Mouse (Mus musculus) stomach, embryonic 14.5 days (tissue): ENCODE data around the gene Igf2. TPM values are rescaled to one million over a fixed set of nuclear protein-coding genes. Genes with fewer than 3 reads are reported as not detected.

Experiments used
- ATAC-seq: fragments of 200-750 bp; cut with Nextera tagmentation; 2 replicates; pipeline ENCODE4 v1.8.0; 2017; ENCODE audit warnings: low read depth, moderate TSS enrichment; ENCODE audit not compliant: insufficient number of reproducible peaks, insufficient read depth, low FRiP score
- H3K27ac ChIP-seq: fragments of 300-500 bp; sonication (generic); 2 replicates; pipeline ENCODE4 v1.5.1; 2014; ENCODE audit warnings: mild to moderate bottlenecking, low read length, moderate library complexity, mixed read lengths
- H3K27me3 ChIP-seq: fragments of 300-500 bp; sonication (generic); 2 replicates; pipeline ENCODE4 v1.6.1; 2014; ENCODE audit warnings: low read length, control low read depth, mixed read lengths; ENCODE audit not compliant: control insufficient read depth, insufficient read depth
- H3K36me3 ChIP-seq: fragments of 300-500 bp; sonication (generic); 2 replicates; pipeline ENCODE4 v1.6.1; 2014; ENCODE audit warnings: mild to moderate bottlenecking, control low read depth, low read length, moderate library complexity, mixed read lengths; ENCODE audit not compliant: control insufficient read depth, insufficient read depth
- H3K4me1 ChIP-seq: fragments of 300-500 bp; sonication (generic); 2 replicates; pipeline ENCODE4 v1.6.1; 2014; ENCODE audit warnings: low read length, control low read depth, mixed read lengths; ENCODE audit not compliant: control insufficient read depth, insufficient read depth
- H3K4me2 ChIP-seq: fragments of 300-500 bp; sonication (generic); replicated peaks from 2 replicates; pipeline ENCODE4 v1.6.1; 2014; ENCODE audit warnings: low read depth, low read length, control low read depth
- H3K4me3 ChIP-seq: fragments of 300-500 bp; sonication (generic); 2 replicates; pipeline ENCODE4 v1.5.1; 2014; ENCODE audit warnings: low read depth, low read length, control low read depth
- H3K9ac ChIP-seq: fragments of 300-500 bp; sonication (generic); replicated peaks from 2 replicates; pipeline ENCODE4 v1.6.1; 2014; ENCODE audit warnings: low read depth, mild to moderate bottlenecking, control low read depth, low read length, moderate library complexity, mixed read lengths
- H3K9me3 ChIP-seq: fragments of 300-500 bp; sonication (generic); 2 replicates; pipeline ENCODE4 v1.6.1; 2016; ENCODE audit warnings: low read depth, low read length, control low read depth; ENCODE audit not compliant: control insufficient read depth
- WGBS: fragments of 180-500 bp; shearing (Covaris S2); extraction: QIAGEN DNeasy Blood & Tissue Kit; methylation state at CpG from one replicate; pipeline ENCODE4 v1.1.7; 2014; 5-methylcytosine and 5-hydroxymethylcytosine counted together
- polyA plus RNA-seq: library from polyadenylated mRNA; unstranded; fragments of >200 nt; fragmentation: Nextera tagmentation; extraction: Ambion mirVana; gene quantifications from 2 replicates; pipeline ENCODE4 v1.2.1, GENCODE M21; 2014

Gene Igf2
- polyA plus RNA-seq: 1,256 and 1,341 TPM in 2 replicates

GRCm38 (mm10) chr7:142666659-142667058, at the start of gene Igf2:
TSS of gene Igf2 (minus strand) at chr7:142666816.
- H3K4me1 ChIP-seq: no peaks in the 10 kb centered on the region
- H3K4me2 ChIP-seq: no peak within 1 kb of the TSS
- H3K9me3 ChIP-seq: peaks cover 21% of the 10 kb centered on the region
- no peak within 1 kb of the TSS for H3K27ac ChIP-seq
- H3K9ac ChIP-seq: no peak within 1 kb of the TSS
- 0 out of 2 replicates have a peak, but pooled peaks cover 11% of the 10 kb centered on the region for H3K27me3 ChIP-seq
- ATAC-seq: no peak
- no peak within 1 kb of the TSS for H3K4me3 ChIP-seq
- 74% methylated on average over 2 of the region's 2 CpGs for WGBS
- peaks cover 5% of the 10 kb centered on the region; the same call in 1 of the 2 replicates for H3K36me3 ChIP-seq

GRCm38 (mm10) chr7:142714783-142715498, 48.3 kb upstream of the Igf2 start:
- WGBS: 14% methylated on average over 8 of the region's 8 CpGs
- Histone ChIP-seq H3K4me1 (no peaks in the 10 kb centered on the region), H3K9me3 (no peaks in the 10 kb centered on the region), H3K4me3 (no peak overlapping the region), H3K9ac (no peak overlapping the region), H3K27me3 (no peaks in the 10 kb centered on the region), H3K36me3 (no peaks in the 10 kb centered on the region), H3K4me2 (peak overlapping the region; percentile 39), H3K27ac (no peak overlapping the region)
- no peak for ATAC-seq

GRCm38 (mm10) chr7:142706873-142707272, 40.3 kb upstream of the Igf2 start:
- no peak for ATAC-seq
- H3K27me3 ChIP-seq: no peaks in the 10 kb centered on the region
- no peak overlapping the region for H3K27ac ChIP-seq
- H3K9me3 ChIP-seq: no peaks in the 10 kb centered on the region
- 69% methylated on average over 2 of the region's 2 CpGs for WGBS
- H3K9ac ChIP-seq: no peak overlapping the region
- no peaks in the 10 kb centered on the region for H3K36me3 ChIP-seq
- no peak overlapping the region for H3K4me3 ChIP-seq
- H3K4me2 ChIP-seq: no peak overlapping the region
- no peaks in the 10 kb centered on the region for H3K4me1 ChIP-seq

GRCm38 (mm10) chr7:142699334-142699860, 32.8 kb upstream of the Igf2 start:
- no peaks in the 10 kb centered on the region for H3K4me1 ChIP-seq
- H3K9me3 ChIP-seq: no peaks in the 10 kb centered on the region
- H3K9ac ChIP-seq: no peak overlapping the region
- no peaks in the 10 kb centered on the region for H3K27me3 ChIP-seq
- H3K4me3 ChIP-seq: no peak overlapping the region
- H3K27ac ChIP-seq: no peak overlapping the region
- no peak overlapping the region for H3K4me2 ChIP-seq
- no peaks in the 10 kb centered on the region for H3K36me3 ChIP-seq
- WGBS: 67% methylated on average over 5 of the region's 5 CpGs
- ATAC-seq: no peak

GRCm38 (mm10) chr7:142678611-142679010, 12.0 kb upstream of the Igf2 start:
- no peak for ATAC-seq
- no peak overlapping the region for H3K4me3 ChIP-seq
- H3K27ac ChIP-seq: no peak overlapping the region
- H3K36me3 ChIP-seq: no peaks in the 10 kb centered on the region
- no peaks in the 10 kb centered on the region for H3K27me3 ChIP-seq
- H3K9ac ChIP-seq: no peak overlapping the region
- 82% methylated on average over 3 of the region's 3 CpGs for WGBS
- H3K4me1 ChIP-seq: no peaks in the 10 kb centered on the region
- no peaks in the 10 kb centered on the region for H3K9me3 ChIP-seq
- no peak overlapping the region for H3K4me2 ChIP-seq

GRCm38 (mm10) chr7:142675644-142676043, 9.0 kb upstream of the Igf2 start:
- H3K4me1 ChIP-seq: no peaks in the 10 kb centered on the region
- no peaks in the 10 kb centered on the region for H3K36me3 ChIP-seq
- no peaks in the 10 kb centered on the region for H3K27me3 ChIP-seq
- H3K9me3 ChIP-seq: peaks cover 6% of the 10 kb centered on the region; the same call in 1 of the 2 replicates
- 3% methylated on average over 3 of the region's 3 CpGs for WGBS
- no peak overlapping the region for H3K4me2 ChIP-seq
- H3K9ac ChIP-seq: no peak overlapping the region
- no peak for ATAC-seq
- no peak overlapping the region for H3K27ac ChIP-seq
- no peak overlapping the region for H3K4me3 ChIP-seq

GRCm38 (mm10) chr7:142675141-142675540, 8.5 kb upstream of the Igf2 start:
- Histone ChIP-seq H3K4me1 (no peaks in the 10 kb centered on the region), H3K36me3 (no peaks in the 10 kb centered on the region), H3K4me2 (no peak overlapping the region), H3K9me3 (peaks cover 10% of the 10 kb centered on the region), H3K27ac (no peak overlapping the region), H3K9ac (no peak overlapping the region), H3K27me3 (no peaks in the 10 kb centered on the region), H3K4me3 (no peak overlapping the region)
- WGBS: 69% methylated on average over 6 of the region's 6 CpGs
- no peak for ATAC-seq

- no peak overlapping the region for H3K4me2 ChIP-seq
- no peaks in the 10 kb centered on the region for H3K27me3 ChIP-seq
- no peak for ATAC-seq
- H3K27ac ChIP-seq: no peak overlapping the region
- no peak overlapping the region for H3K4me3 ChIP-seq
- peaks cover 21% of the 10 kb centered on the region for H3K9me3 ChIP-seq
- 11% methylated on average over 4 of the region's 4 CpGs for WGBS
- H3K36me3 ChIP-seq: no peaks in the 10 kb centered on the region; the same call in 1 of the 2 replicates
- H3K4me1 ChIP-seq: no peaks in the 10 kb centered on the region
- H3K9ac ChIP-seq: no peak overlapping the region
Observed at GRCm38 (mm10) chr7:142672120-142672519, 5.5 kb upstream of the Igf2 start.
